Mouse (Mus musculus) stomach, postnatal 0 days (tissue): Measurements from ENCODE around the gene Psmd11.

Experiments
- CTCF ChIP-seq: IDR thresholded peaks from 2 replicates; pipeline ENCODE4 v1.5.1; 2016; ENCODE audit warnings: antibody characterized with exemption, low read depth, mild to moderate bottlenecking, moderate library complexity
- EP300 ChIP-seq: optimal IDR thresholded peaks from 2 replicates; pipeline ENCODE3; 2016; ENCODE audit warnings: antibody characterized with exemption

- no peak for TF ChIP-seq CTCF
- no peak for TF ChIP-seq EP300
Observed at GRCm38 (mm10) chr11:80482921-80483320, 54.5 kb downstream of the Psmd11 start.
